Mouse (Mus musculus) retina, postnatal 1 day (tissue): ENCODE results near the gene Slc25a30.
"Not testable (repeated sequence)": the region's sequence is repeated elsewhere in the genome, so short reads cannot be mapped to it uniquely, and the experiment has no call there.

Source experiments
- DNase-seq: peaks from one replicate; pipeline ENCODE4 v3.0.0-alpha.2; 2012

Gene Slc25a30

GRCm38 (mm10) chr14:75786868-75787793, at the start of gene Slc25a30:
Gene Slc25a30, minus strand, starts transcription at chr14:75787037.
- DNase-seq, result peak; percentile 97

GRCm38 (mm10) chr14:75836579-75836978, 49.7 kb upstream of the Slc25a30 start:
- DNase-seq, result no peak

GRCm38 (mm10) chr14:75834739-75835381, 48.0 kb upstream of the Slc25a30 start:
- peak; percentile 67 for DNase-seq

- DNase-seq, result peak; percentile 90
Measured at GRCm38 (mm10) chr14:75834251-75834738, 47.5 kb upstream of the Slc25a30 start.

- peak; percentile 21 for DNase-seq
Measured at GRCm38 (mm10) chr14:75833546-75834250, 46.9 kb upstream of the Slc25a30 start.

GRCm38 (mm10) chr14:75832982-75833381, 46.1 kb upstream of the Slc25a30 start:
- peak; percentile 39 for DNase-seq

- DNase-seq, result no peak
Measured at GRCm38 (mm10) chr14:75832031-75832430, 45.2 kb upstream of the Slc25a30 start.

- not testable (repeated sequence) for DNase-seq
Measured at GRCm38 (mm10) chr14:75829817-75830216, 43.0 kb upstream of the Slc25a30 start.

GRCm38 (mm10) chr14:75828866-75829806, 42.3 kb upstream of the Slc25a30 start:
- peak; percentile 87 for DNase-seq

GRCm38 (mm10) chr14:75828221-75828620, 41.4 kb upstream of the Slc25a30 start:
- no peak for DNase-seq

- no peak for DNase-seq
Measured at GRCm38 (mm10) chr14:75826851-75827410, 40.1 kb upstream of the Slc25a30 start.

- no peak for DNase-seq
Measured at GRCm38 (mm10) chr14:75820007-75820406, 33.2 kb upstream of the Slc25a30 start.

- no peak for DNase-seq
Measured at GRCm38 (mm10) chr14:75819341-75819740, 32.5 kb upstream of the Slc25a30 start.

- no peak for DNase-seq
Measured at GRCm38 (mm10) chr14:75818528-75818927, 31.7 kb upstream of the Slc25a30 start.

GRCm38 (mm10) chr14:75809931-75810330, 23.1 kb upstream of the Slc25a30 start:
- DNase-seq, result no peak

GRCm38 (mm10) chr14:75807800-75808199, 21.0 kb upstream of the Slc25a30 start:
- DNase-seq, result peak; percentile 6

- no peak for DNase-seq
Measured at GRCm38 (mm10) chr14:75797769-75798386, 11.0 kb upstream of the Slc25a30 start.

- DNase-seq, result no peak
Measured at GRCm38 (mm10) chr14:75795918-75796317, 9.1 kb upstream of the Slc25a30 start.

GRCm38 (mm10) chr14:75794726-75795125, 7.9 kb upstream of the Slc25a30 start:
- DNase-seq, result no peak

- no peak for DNase-seq
Measured at GRCm38 (mm10) chr14:75794324-75794723, 7.5 kb upstream of the Slc25a30 start.

GRCm38 (mm10) chr14:75793110-75793509, 6.3 kb upstream of the Slc25a30 start:
- no peak for DNase-seq
